Mouse (Mus musculus): ENCODE results near the gene Krtap13. TPM values are rescaled to one million over a fixed set of nuclear protein-coding genes. Genes with fewer than 3 reads are reported as not detected.
"Not testable (repeated sequence)": the region's sequence is repeated elsewhere in the genome, so short reads cannot be mapped to it uniquely, and the experiment has no call there.

The Krtap13 gene
- not detected in 2 replicates for total RNA-seq (2014; fragmentation: Nextera tagmentation)
- total RNA-seq (2017) = not detected in 2 replicates

DNA sequence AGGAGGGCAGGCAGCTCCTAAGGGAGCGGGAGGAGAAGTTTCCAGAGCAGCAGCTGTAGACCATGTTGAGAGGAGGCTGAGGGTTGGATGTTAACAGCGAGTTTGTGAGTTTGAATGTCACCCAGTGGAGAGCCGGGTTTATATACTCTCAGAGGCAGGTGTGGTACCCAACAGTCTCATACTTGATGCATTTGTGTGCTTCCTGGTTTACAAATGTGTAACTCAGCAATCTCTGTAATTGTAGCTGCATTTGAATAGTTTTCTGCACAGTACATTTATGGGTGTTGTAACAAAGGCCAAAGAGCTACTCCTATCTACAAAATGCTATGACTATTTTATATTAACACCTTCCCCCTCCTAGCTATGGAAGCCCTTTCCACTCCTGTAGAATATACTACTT is at the start of gene Krtap13:
Gene Krtap13 (minus strand): TSS at position 101 of the 400 bp plus-strand sequence.
- not testable (repeated sequence) for ATAC-seq (replicated peaks; ENCODE audit: poor library complexity, severe bottlenecking)

DNA sequence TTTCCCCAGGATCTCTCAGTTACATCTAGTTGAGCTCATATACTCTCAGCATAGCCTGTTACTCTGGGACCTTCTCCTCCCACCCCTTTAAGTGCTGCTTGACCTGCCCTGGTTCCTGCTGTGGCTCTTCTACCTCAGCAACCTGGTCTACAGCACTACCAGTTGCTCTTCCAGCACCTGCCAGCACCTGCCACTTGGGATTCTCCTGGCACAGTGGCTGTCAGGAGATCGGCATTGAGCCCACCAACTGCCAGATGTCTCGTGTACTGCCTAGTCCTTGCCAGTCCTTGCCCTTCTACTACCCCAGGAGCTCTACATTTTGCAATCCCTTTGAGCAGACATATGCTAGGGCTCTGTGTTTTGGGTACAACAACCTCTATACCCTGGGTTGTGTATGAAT is 35.4 kb upstream of the Krtap13 start:
- no peak for ATAC-seq (replicated peaks; ENCODE audit: poor library complexity, severe bottlenecking)

GRCm38 (mm10) chr16:88777596-88777995 is 26.2 kb upstream of the Krtap13 start, which contains the start of gene Gm5965:
Gm5965 (plus strand) TSS chr16:88777896.
- no peak for ATAC-seq (replicated peaks; ENCODE audit: poor library complexity, severe bottlenecking)

- ATAC-seq (replicated peaks; ENCODE audit: poor library complexity, severe bottlenecking) = no peak
Measured at GRCm38 (mm10) chr16:88774106-88774505, 22.7 kb upstream of the Krtap13 start, which contains the start of gene 2310057N15Rik. 2310057N15Rik (minus strand) TSS chr16:88774206.

DNA sequence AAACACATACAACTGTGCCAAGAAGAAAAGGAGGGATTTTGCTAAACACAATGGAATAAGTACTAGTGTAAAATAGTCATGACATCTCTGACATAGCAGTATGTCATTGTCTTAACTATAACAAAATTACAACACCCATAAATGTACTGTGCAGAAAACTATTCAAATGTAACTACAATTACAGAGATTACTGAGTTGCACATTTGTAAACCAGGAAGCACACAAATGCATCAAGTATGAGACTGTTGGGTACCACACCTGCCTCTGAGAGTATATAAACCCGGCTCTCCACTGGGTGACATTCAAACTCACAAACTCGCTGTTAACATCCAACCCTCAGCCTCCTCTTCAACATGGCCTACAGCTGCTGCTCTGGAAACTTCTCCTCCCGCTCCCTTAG is 7.1 kb upstream of the Krtap13 start, which contains the start of gene 2310034C09Rik:
Gene 2310034C09Rik (plus strand): TSS at position 301 of the 400 bp plus-strand sequence.
- not testable (repeated sequence) for ATAC-seq (replicated peaks; ENCODE audit: poor library complexity, severe bottlenecking)

GRCm38 (mm10) chr16:88747943-88748342 is 3.5 kb downstream of the Krtap13 start:
- ATAC-seq (replicated peaks; ENCODE audit: poor library complexity, severe bottlenecking) = no peak

GRCm38 (mm10) chr16:88744750-88745340 is 6.6 kb downstream of the Krtap13 start:
- no peak for ATAC-seq (replicated peaks; ENCODE audit: poor library complexity, severe bottlenecking)

GRCm38 (mm10) chr16:88735391-88735790 is 16.0 kb downstream of the Krtap13 start:
- ATAC-seq (replicated peaks; ENCODE audit: poor library complexity, severe bottlenecking) = no peak

DNA sequence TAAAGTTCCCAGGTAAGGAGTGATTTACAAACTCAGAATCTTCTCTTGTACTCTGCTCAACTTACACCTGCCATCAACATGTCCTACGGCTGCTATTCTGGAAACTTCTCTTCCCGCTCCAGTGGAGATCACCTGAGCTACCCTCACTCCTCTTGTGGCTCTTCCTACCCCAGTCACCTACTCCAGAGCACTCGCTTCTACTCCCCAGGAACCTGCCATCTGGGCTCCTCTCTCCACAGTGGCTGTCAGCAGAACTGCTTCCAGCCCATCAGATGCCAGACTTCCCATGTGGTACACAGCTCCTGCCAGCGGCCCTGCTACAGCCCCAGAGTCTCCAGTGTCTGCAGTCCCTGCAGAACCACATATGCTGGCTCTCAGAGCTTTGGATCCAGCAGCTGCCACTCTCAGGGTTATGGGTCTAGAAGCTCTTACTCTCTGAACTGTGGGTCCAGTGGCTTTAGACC is 22.6 kb downstream of the Krtap13 start, which contains the start of gene Krtap13-1:
Gene Krtap13-1 (plus strand): TSS at position 51 of the 464 bp plus-strand sequence.
- no peak for ATAC-seq (replicated peaks; ENCODE audit: poor library complexity, severe bottlenecking)

GRCm38 (mm10) chr16:88720031-88720430 is 31.4 kb downstream of the Krtap13 start:
- ATAC-seq (replicated peaks; ENCODE audit: poor library complexity, severe bottlenecking) = no peak

DNA sequence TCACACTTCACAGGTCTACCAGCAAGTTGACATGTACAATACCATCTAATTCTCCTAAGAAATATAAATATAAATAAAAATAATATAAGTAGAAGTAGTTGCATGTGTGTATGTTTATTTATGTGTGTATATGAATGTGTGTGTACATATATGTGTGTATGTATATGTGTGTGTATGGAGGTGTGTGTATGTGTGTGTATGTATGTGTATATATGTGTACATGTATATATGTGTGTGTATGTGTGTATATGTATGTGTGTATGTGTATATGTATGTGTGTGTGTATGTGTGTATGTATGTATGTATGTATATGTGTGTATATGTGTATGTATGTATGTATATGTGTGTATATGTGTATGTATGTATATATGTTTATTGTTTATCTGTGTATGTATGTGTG is 34.9 kb downstream of the Krtap13 start:
- ATAC-seq (replicated peaks; ENCODE audit: poor library complexity, severe bottlenecking) = no peak

- ATAC-seq (replicated peaks; ENCODE audit: poor library complexity, severe bottlenecking) = no peak
Measured at GRCm38 (mm10) chr16:88711245-88711644, 40.2 kb downstream of the Krtap13 start.

- ATAC-seq (replicated peaks; ENCODE audit: poor library complexity, severe bottlenecking) = peak; percentile 55
Measured at GRCm38 (mm10) chr16:88710757-88711156, 40.7 kb downstream of the Krtap13 start.

DNA sequence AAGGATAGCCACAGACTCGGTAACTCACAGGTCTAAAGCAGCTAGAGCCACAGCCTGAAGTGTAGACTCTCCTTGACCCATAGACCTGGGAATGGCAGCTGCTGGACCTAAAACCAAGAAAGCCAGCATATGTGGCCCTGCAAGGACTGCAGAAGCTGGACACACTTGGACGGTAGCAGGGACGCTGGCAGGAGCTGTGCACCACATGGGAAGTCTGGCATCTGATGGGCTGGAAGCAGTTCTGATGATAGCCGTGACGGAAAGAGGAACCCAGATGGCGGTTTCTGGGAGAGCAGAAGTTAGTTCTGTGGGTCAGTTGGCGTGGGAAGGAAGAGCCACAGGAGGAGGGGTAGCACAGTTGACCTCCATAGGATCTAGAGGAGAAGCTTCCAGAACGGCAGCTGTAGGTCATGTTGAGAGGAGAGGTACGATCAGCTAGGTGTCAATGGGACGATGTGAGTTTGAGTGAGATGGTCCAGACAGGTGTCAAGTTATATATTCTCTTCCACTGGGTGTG is 43.9 kb downstream of the Krtap13 start, which contains the start of gene 2310061N02Rik:
Gene 2310061N02Rik (minus strand): TSS at position 467 of the 517 bp plus-strand sequence.
- ATAC-seq (replicated peaks; ENCODE audit: poor library complexity, severe bottlenecking) = peak; percentile 42

DNA sequence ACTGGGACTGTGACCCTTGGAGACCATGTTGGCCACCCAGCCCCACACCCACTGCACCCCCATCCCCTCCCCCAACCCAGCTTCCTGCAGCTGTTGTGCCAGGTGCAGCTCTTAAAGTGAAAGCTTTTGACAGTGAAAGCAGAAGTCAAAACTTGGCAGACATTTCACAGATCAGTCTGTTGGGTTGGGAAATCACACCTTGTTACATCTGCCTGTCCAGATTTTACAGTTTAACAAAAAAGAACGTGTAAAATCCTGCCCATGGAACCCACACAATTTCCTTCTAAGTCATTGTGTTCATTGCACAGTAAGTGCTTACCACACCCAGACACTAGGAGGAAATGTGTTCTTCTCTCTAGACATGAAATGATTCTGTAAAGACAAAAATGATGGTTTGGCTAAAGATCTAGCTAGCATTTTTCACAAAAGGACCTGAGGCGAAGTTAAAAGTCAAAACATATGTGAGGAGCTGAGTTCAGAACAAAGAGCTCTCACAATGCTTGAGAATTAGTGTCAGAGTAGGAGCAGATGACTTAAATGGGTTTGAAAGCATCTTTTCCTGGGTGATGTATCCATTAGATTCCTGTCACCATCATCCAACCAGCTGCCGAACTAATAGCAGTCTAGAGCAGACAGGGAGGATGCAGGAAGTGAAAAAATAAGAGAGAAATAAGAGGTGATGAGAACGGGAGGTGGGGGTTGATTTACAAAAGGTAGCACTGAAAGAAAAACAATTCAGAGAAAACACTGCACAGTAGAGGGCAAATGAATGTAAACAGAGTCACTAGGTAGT is 50.2 kb downstream of the Krtap13 start:
- ATAC-seq (replicated peaks; ENCODE audit: poor library complexity, severe bottlenecking) = peak; percentile 71

Other genes starting within 250 kb of the Krtap13 start
- not detected in 2 replicates for gene Cldn17, start 244.7 kb downstream of the Krtap13 start, total RNA-seq (2014; fragmentation: Nextera tagmentation)
- gene Cldn17, start 244.7 kb downstream of the Krtap13 start, total RNA-seq (2017) = not detected in 2 replicates
- not detected in 2 replicates for gene Cldn8, start 188.5 kb downstream of the Krtap13 start, total RNA-seq (2014; fragmentation: Nextera tagmentation)
- gene Cldn8, start 188.5 kb downstream of the Krtap13 start, total RNA-seq (2017) = not detected in 2 replicates
- gene Krtap24-1, start 139.4 kb downstream of the Krtap13 start, total RNA-seq (2014; fragmentation: Nextera tagmentation) = not detected in 2 replicates
- gene Krtap24-1, start 139.4 kb downstream of the Krtap13 start, total RNA-seq (2017) = not detected in 2 replicates
- gene 2310079G19Rik, start 124.0 kb downstream of the Krtap13 start, total RNA-seq (2014; fragmentation: Nextera tagmentation) = not detected in 2 replicates
- gene 2310079G19Rik, start 124.0 kb downstream of the Krtap13 start, total RNA-seq (2017) = not detected in 2 replicates
- gene Krtap26-1, start 103.8 kb downstream of the Krtap13 start, total RNA-seq (2014; fragmentation: Nextera tagmentation) = not detected in 2 replicates
- not detected in 2 replicates for gene Krtap26-1, start 103.8 kb downstream of the Krtap13 start, total RNA-seq (2017)
- not detected in 2 replicates for gene Krtap27-1, start 80.0 kb downstream of the Krtap13 start, total RNA-seq (2014; fragmentation: Nextera tagmentation)
- not detected in 2 replicates for gene Krtap27-1, start 80.0 kb downstream of the Krtap13 start, total RNA-seq (2017)
- not detected in 2 replicates for gene 2310061N02Rik, start 43.7 kb downstream of the Krtap13 start, total RNA-seq (2014; fragmentation: Nextera tagmentation)
- not detected in 2 replicates for gene 2310061N02Rik, start 43.7 kb downstream of the Krtap13 start, total RNA-seq (2017)
- gene Krtap13-1, start 22.8 kb downstream of the Krtap13 start, total RNA-seq (2014; fragmentation: Nextera tagmentation) = not detected in 2 replicates
- gene Krtap13-1, start 22.8 kb downstream of the Krtap13 start, total RNA-seq (2017) = not detected in 2 replicates
- not detected in 2 replicates for gene 2310034C09Rik, start 7.2 kb upstream of the Krtap13 start, total RNA-seq (2014; fragmentation: Nextera tagmentation)
- not detected in 2 replicates for gene 2310034C09Rik, start 7.2 kb upstream of the Krtap13 start, total RNA-seq (2017)
- gene 2310057N15Rik, start 22.6 kb upstream of the Krtap13 start, total RNA-seq (2014; fragmentation: Nextera tagmentation) = not detected in 2 replicates
- not detected in 2 replicates for gene 2310057N15Rik, start 22.6 kb upstream of the Krtap13 start, total RNA-seq (2017)
- not detected in 2 replicates for gene Gm5965, start 26.3 kb upstream of the Krtap13 start, total RNA-seq (2014; fragmentation: Nextera tagmentation)
- not detected in 2 replicates for gene Gm5965, start 26.3 kb upstream of the Krtap13 start, total RNA-seq (2017)
- not detected in 2 replicates for gene Gm20741, start 60.6 kb upstream of the Krtap13 start, total RNA-seq (2014; fragmentation: Nextera tagmentation)
- not detected in 2 replicates for gene Gm20741, start 60.6 kb upstream of the Krtap13 start, total RNA-seq (2017)
- not detected in 2 replicates for gene Krtap15, start 68.6 kb upstream of the Krtap13 start, total RNA-seq (2014; fragmentation: Nextera tagmentation)
- gene Krtap15, start 68.6 kb upstream of the Krtap13 start, total RNA-seq (2017) = not detected in 2 replicates
- gene Krtap14, start 74.5 kb upstream of the Krtap13 start, total RNA-seq (2014; fragmentation: Nextera tagmentation) = not detected in 2 replicates
- gene Krtap14, start 74.5 kb upstream of the Krtap13 start, total RNA-seq (2017) = not detected in 2 replicates
- gene Krtap19-1, start 117.8 kb upstream of the Krtap13 start, total RNA-seq (2014; fragmentation: Nextera tagmentation) = not detected in 2 replicates
- gene Krtap19-1, start 117.8 kb upstream of the Krtap13 start, total RNA-seq (2017) = not detected in 2 replicates
- gene Krtap19-2, start 122.6 kb upstream of the Krtap13 start, total RNA-seq (2014; fragmentation: Nextera tagmentation) = not detected in 2 replicates
- gene Krtap19-2, start 122.6 kb upstream of the Krtap13 start, total RNA-seq (2017) = not detected in 2 replicates
- gene Krtap19-3, start 126.4 kb upstream of the Krtap13 start, total RNA-seq (2014; fragmentation: Nextera tagmentation) = not detected in 2 replicates
- not detected in 2 replicates for gene Krtap19-3, start 126.4 kb upstream of the Krtap13 start, total RNA-seq (2017)
- gene Krtap19-4, start 133.5 kb upstream of the Krtap13 start, total RNA-seq (2014; fragmentation: Nextera tagmentation) = not detected in 2 replicates
- not detected in 2 replicates for gene Krtap19-4, start 133.5 kb upstream of the Krtap13 start, total RNA-seq (2017)
- not detected in 2 replicates for gene Krtap19-5, start 144.8 kb upstream of the Krtap13 start, total RNA-seq (2014; fragmentation: Nextera tagmentation)
- gene Krtap19-5, start 144.8 kb upstream of the Krtap13 start, total RNA-seq (2017) = not detected in 2 replicates
- gene Krtap19-9b, start 180.6 kb upstream of the Krtap13 start, total RNA-seq (2014; fragmentation: Nextera tagmentation) = not detected in 2 replicates
- gene Krtap19-9b, start 180.6 kb upstream of the Krtap13 start, total RNA-seq (2017) = not detected in 2 replicates
- gene Krtap16-3, start 211.2 kb upstream of the Krtap13 start, total RNA-seq (2014; fragmentation: Nextera tagmentation) = not detected in 2 replicates
- not detected in 2 replicates for gene Krtap16-3, start 211.2 kb upstream of the Krtap13 start, total RNA-seq (2017)